Mouse (Mus musculus): ENCODE results near the gene Nrk. TPM values are rescaled to one million over a fixed set of nuclear protein-coding genes. Genes with fewer than 3 reads are reported as not detected.

Nrk gene
- 50.4 and 50.5 TPM in 2 replicates for polyA plus RNA-seq (2014; fragmentation: Nextera tagmentation; extraction: Ambion mirVana)

DNA sequence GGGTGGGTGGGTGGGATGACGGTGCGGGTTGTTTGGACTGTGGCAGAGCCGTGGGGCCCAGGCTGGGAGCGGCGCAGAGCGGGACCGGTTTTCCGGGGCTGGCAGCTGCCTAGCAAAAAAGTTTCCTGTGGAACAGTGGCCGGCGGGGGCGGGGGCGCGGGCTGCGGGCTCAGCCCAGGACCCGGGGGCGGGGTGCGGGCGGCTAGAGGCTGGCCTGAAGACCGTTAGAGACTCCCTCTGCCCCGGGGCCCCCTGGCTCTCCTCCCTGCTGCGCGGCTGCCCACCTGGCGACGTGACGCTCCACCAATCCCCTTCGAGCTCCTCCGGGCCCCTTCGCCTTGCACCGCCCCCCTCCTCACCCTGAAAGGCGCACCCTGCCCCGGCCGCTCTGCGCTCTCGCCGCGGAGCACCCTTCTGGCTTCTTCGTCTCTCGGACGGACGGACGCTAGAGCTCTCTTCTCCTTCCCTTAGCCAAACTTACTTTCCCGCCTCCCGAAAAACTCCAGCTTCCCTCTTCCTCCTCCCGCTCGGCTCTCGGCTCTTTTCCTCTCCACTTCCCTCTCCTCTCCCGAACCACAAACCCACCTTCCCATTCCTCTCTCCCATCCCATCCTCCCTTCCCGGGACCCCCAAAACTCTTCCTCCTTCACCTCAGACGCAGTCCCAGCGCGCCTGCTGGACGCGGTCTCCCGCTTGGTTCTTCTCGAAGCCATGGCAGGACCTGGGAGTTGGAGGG lies at the start of gene Nrk:
Gene Nrk (plus strand): TSS at position 390 of the 736 bp plus-strand sequence.
- Histone ChIP-seq H3K4me1 (ENCODE audit: control insufficient read depth, insufficient read depth, low read length) (no peaks in the 10 kb centered on the region), H3K4me2 (replicated peaks; ENCODE audit: low read depth, low read length) (peak within 1 kb of the TSS; percentile 52), H3K4me3 (ENCODE audit: low read depth, low read length) (peak within 1 kb of the TSS; percentile 42), H3K9ac (replicated peaks; ENCODE audit: low read depth, low read length) (peak within 1 kb of the TSS; percentile 38), H3K9me3 (ENCODE audit: control insufficient read depth, low read depth, low read length) (no peaks in the 10 kb centered on the region), H3K27me3 (ENCODE audit: control insufficient read depth, insufficient read depth, low read length) (no peaks in the 10 kb centered on the region), H3K36me3 (ENCODE audit: control insufficient read depth, insufficient read depth, low read length) (no peaks in the 10 kb centered on the region), H3K27ac (ENCODE audit: low read length) (0 out of 2 replicates have a peak within 1 kb of the TSS, but pooled peaks have one; percentile 39)
- peak; percentile 91 for ATAC-seq (ENCODE audit: insufficient number of reproducible peaks, insufficient read depth, low FRiP score, low read depth)
- 23% methylated on average over 23 of the region's 55 CpGs for WGBS

DNA sequence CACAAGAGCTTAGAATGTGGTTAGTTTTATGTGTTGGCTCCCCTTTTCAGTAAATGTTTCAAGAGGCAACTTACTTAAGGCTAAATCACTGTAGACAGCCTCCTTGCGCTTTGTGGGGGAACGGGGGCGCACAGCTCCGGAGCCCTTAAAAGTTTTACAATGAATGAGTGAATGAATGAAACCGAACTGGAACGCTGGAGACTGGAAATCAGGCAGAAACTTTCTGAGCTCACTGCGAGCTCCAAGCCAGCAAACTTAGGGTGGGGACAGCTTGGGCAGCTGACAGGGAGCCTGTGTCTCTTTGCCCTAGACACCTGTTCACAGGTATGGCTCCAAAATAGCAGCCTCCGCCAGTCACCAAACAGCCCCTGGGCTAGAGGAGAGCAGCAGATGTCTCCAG lies 864 bp upstream of the Nrk start:
- Histone ChIP-seq H3K9me3 (ENCODE audit: control insufficient read depth, low read depth, low read length) (no peaks in the 10 kb centered on the region), H3K27me3 (ENCODE audit: control insufficient read depth, insufficient read depth, low read length) (no peaks in the 10 kb centered on the region), H3K4me2 (replicated peaks; ENCODE audit: low read depth, low read length) (peak overlapping the region; percentile 52), H3K27ac (ENCODE audit: low read length) (no peak overlapping the region), H3K9ac (replicated peaks; ENCODE audit: low read depth, low read length) (no peak overlapping the region), H3K4me3 (ENCODE audit: low read depth, low read length) (peak overlapping the region; percentile 42), H3K36me3 (ENCODE audit: control insufficient read depth, insufficient read depth, low read length) (no peaks in the 10 kb centered on the region), H3K4me1 (ENCODE audit: control insufficient read depth, insufficient read depth, low read length) (no peaks in the 10 kb centered on the region)
- ATAC-seq (ENCODE audit: insufficient number of reproducible peaks, insufficient read depth, low FRiP score, low read depth), result no peak
- 30% methylated on average over 8 of the region's 8 CpGs for WGBS

DNA sequence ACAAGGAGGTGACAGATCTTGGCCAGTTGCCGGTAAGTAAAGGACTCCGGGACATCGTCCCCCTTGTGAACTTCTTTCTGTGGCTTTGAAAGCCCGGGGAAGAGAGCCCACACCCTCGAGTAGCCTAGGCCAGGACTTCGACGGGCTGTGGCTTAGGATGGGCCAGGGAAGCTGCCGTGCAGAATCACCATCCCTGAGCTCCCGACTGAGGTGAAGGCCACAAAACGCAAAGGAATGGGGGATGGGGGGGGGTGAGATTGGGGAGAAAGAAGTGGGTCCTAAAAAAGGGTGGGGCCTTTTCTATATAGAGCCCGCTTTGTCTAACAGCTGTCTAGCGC lies 516 bp downstream of the Nrk start:
- Histone ChIP-seq H3K4me3 (ENCODE audit: low read depth, low read length) (peak overlapping the region; percentile 42), H3K27me3 (ENCODE audit: control insufficient read depth, insufficient read depth, low read length) (no peaks in the 10 kb centered on the region), H3K27ac (ENCODE audit: low read length) (0 out of 2 replicates have a peak overlapping the region, but pooled peaks have one; percentile 39), H3K36me3 (ENCODE audit: control insufficient read depth, insufficient read depth, low read length) (no peaks in the 10 kb centered on the region), H3K4me2 (replicated peaks; ENCODE audit: low read depth, low read length) (peak overlapping the region; percentile 52), H3K9ac (replicated peaks; ENCODE audit: low read depth, low read length) (peak overlapping the region; percentile 38), H3K4me1 (ENCODE audit: control insufficient read depth, insufficient read depth, low read length) (no peaks in the 10 kb centered on the region), H3K9me3 (ENCODE audit: control insufficient read depth, low read depth, low read length) (no peaks in the 10 kb centered on the region)
- no peak for ATAC-seq (ENCODE audit: insufficient number of reproducible peaks, insufficient read depth, low FRiP score, low read depth)
- 26% methylated on average over 12 of the region's 12 CpGs for WGBS

- Histone ChIP-seq H3K4me3 (ENCODE audit: low read depth, low read length) (no peak overlapping the region), H3K36me3 (ENCODE audit: control insufficient read depth, insufficient read depth, low read length) (no peaks in the 10 kb centered on the region), H3K27me3 (ENCODE audit: control insufficient read depth, insufficient read depth, low read length) (no peaks in the 10 kb centered on the region), H3K4me1 (ENCODE audit: control insufficient read depth, insufficient read depth, low read length) (no peaks in the 10 kb centered on the region), H3K4me2 (replicated peaks; ENCODE audit: low read depth, low read length) (no peak overlapping the region), H3K9ac (replicated peaks; ENCODE audit: low read depth, low read length) (no peak overlapping the region), H3K27ac (ENCODE audit: low read length) (no peak overlapping the region), H3K9me3 (ENCODE audit: control insufficient read depth, low read depth, low read length) (no peaks in the 10 kb centered on the region)
- WGBS, result 63% methylated on average over 7 of the region's 7 CpGs
- no peak for ATAC-seq (ENCODE audit: insufficient number of reproducible peaks, insufficient read depth, low FRiP score, low read depth)
Observed at GRCm38 (mm10) chrX:138919030-138919429, 4.8 kb downstream of the Nrk start.

DNA sequence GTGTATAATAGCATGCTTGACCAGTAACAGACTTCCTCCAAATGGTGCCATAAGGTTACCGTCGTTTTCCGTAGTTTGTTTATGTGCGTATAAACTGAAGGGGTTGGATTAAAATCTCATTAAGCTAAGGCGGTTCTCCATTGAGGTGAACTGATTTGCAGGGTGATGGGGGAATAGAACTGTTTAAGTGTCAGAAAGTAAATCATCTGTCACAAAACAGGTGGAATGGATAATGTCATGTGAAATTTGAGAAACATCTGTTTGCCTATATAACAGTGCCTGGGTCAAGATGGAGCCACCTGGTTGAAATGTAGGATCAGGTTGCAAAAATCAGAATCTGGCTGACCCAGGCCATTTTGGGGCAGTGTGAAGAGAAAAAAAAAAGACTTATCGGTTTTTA lies 29.7 kb downstream of the Nrk start:
- no peak overlapping the region for H3K27ac ChIP-seq (ENCODE audit: low read length)
- no peaks in the 10 kb centered on the region for H3K27me3 ChIP-seq (ENCODE audit: control insufficient read depth, insufficient read depth, low read length)
- no peaks in the 10 kb centered on the region for H3K9me3 ChIP-seq (ENCODE audit: control insufficient read depth, low read depth, low read length)
- no peak overlapping the region for H3K9ac ChIP-seq (replicated peaks; ENCODE audit: low read depth, low read length)
- 59% methylated on average over 6 of the region's 6 CpGs for WGBS
- ATAC-seq (ENCODE audit: insufficient number of reproducible peaks, insufficient read depth, low FRiP score, low read depth), result no peak
- no peak overlapping the region for H3K4me2 ChIP-seq (replicated peaks; ENCODE audit: low read depth, low read length)
- no peaks in the 10 kb centered on the region for H3K4me1 ChIP-seq (ENCODE audit: control insufficient read depth, insufficient read depth, low read length)
- H3K4me3 ChIP-seq (ENCODE audit: low read depth, low read length), result no peak overlapping the region
- no peaks in the 10 kb centered on the region for H3K36me3 ChIP-seq (ENCODE audit: control insufficient read depth, insufficient read depth, low read length)

- ATAC-seq (ENCODE audit: insufficient number of reproducible peaks, insufficient read depth, low FRiP score, low read depth), result no peak
- WGBS, result 35% methylated on average over 3 of the region's 3 CpGs
- no peak overlapping the region for H3K4me2 ChIP-seq (replicated peaks; ENCODE audit: low read depth, low read length)
Observed at GRCm38 (mm10) chrX:138960713-138961112, 46.5 kb downstream of the Nrk start.

GRCm38 (mm10) chrX:138978501-138978900 lies 64.3 kb downstream of the Nrk start:
- H3K4me1 ChIP-seq (ENCODE audit: control insufficient read depth, insufficient read depth, low read length), result no peaks in the 10 kb centered on the region
- 49% methylated on average over 3 of the region's 3 CpGs for WGBS
- no peak for ATAC-seq (ENCODE audit: insufficient number of reproducible peaks, insufficient read depth, low FRiP score, low read depth)

More at GRCm38 (mm10) chrX:138960713-138961112, 46.5 kb downstream of the Nrk start:
- no peaks in the 10 kb centered on the region for H3K27me3 ChIP-seq (ENCODE audit: control insufficient read depth, insufficient read depth, low read length)
- H3K36me3 ChIP-seq (ENCODE audit: control insufficient read depth, insufficient read depth, low read length), result no peaks in the 10 kb centered on the region
- H3K9ac ChIP-seq (replicated peaks; ENCODE audit: low read depth, low read length), result no peak overlapping the region
- H3K4me1 ChIP-seq (ENCODE audit: control insufficient read depth, insufficient read depth, low read length), result no peaks in the 10 kb centered on the region
- H3K4me3 ChIP-seq (ENCODE audit: low read depth, low read length), result no peak overlapping the region
- H3K27ac ChIP-seq (ENCODE audit: low read length), result no peak overlapping the region
- H3K9me3 ChIP-seq (ENCODE audit: control insufficient read depth, low read depth, low read length), result no peaks in the 10 kb centered on the region

DNA sequence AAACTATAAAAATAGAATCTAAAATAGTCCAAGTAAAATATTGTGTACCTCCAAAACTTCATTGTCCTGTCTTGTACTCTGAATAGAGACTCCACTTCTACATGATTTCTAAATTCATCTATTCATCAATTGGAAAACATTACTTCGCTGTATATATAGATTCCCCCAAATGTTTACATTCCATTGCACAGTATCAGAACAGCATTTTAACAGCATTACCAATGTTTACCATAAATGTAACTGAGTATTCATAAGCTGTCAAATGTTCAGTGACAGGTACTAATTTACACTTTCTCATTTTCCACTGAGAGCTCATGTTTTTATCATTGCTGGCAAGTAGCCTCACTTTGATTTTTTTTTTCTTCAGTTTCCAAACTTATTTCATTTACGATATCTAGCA lies 65.0 kb downstream of the Nrk start:
- no peak overlapping the region for H3K9ac ChIP-seq (replicated peaks; ENCODE audit: low read depth, low read length)
- ATAC-seq (ENCODE audit: insufficient number of reproducible peaks, insufficient read depth, low FRiP score, low read depth), result no peak
- H3K27me3 ChIP-seq (ENCODE audit: control insufficient read depth, insufficient read depth, low read length), result no peaks in the 10 kb centered on the region
- H3K4me3 ChIP-seq (ENCODE audit: low read depth, low read length), result no peak overlapping the region
- H3K27ac ChIP-seq (ENCODE audit: low read length), result no peak overlapping the region
- 65% methylated on average over 2 of the region's 2 CpGs for WGBS
- no peaks in the 10 kb centered on the region for H3K4me1 ChIP-seq (ENCODE audit: control insufficient read depth, insufficient read depth, low read length)
- no peak overlapping the region for H3K4me2 ChIP-seq (replicated peaks; ENCODE audit: low read depth, low read length)
- no peaks in the 10 kb centered on the region for H3K9me3 ChIP-seq (ENCODE audit: control insufficient read depth, low read depth, low read length)
- H3K36me3 ChIP-seq (ENCODE audit: control insufficient read depth, insufficient read depth, low read length), result no peaks in the 10 kb centered on the region

More at GRCm38 (mm10) chrX:138978501-138978900, 64.3 kb downstream of the Nrk start:
- no peaks in the 10 kb centered on the region for H3K9me3 ChIP-seq (ENCODE audit: control insufficient read depth, low read depth, low read length)
- H3K4me2 ChIP-seq (replicated peaks; ENCODE audit: low read depth, low read length), result no peak overlapping the region
- no peak overlapping the region for H3K9ac ChIP-seq (replicated peaks; ENCODE audit: low read depth, low read length)
- no peaks in the 10 kb centered on the region for H3K27me3 ChIP-seq (ENCODE audit: control insufficient read depth, insufficient read depth, low read length)
- no peaks in the 10 kb centered on the region for H3K36me3 ChIP-seq (ENCODE audit: control insufficient read depth, insufficient read depth, low read length)
- H3K27ac ChIP-seq (ENCODE audit: low read length), result no peak overlapping the region
- no peak overlapping the region for H3K4me3 ChIP-seq (ENCODE audit: low read depth, low read length)

DNA sequence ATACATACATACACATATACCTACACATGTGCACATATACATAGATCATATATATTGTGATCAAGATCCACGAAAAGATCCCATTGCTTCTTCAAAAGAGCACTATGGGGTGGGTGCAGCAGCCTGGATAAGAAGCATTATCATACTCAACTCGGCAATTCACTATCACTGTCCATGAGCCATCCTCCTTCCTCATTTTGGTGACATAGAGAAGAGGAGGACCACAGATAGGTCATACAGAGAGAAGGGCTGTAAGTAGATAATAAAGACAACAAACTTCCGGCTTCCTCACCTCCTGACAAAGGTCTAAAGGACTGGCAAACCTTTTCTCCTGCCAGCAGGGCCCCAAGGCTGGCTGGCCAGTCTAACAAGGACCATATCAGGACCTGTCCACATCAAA lies 100.3 kb downstream of the Nrk start:
- ATAC-seq (ENCODE audit: insufficient number of reproducible peaks, insufficient read depth, low FRiP score, low read depth), result no peak
- Histone ChIP-seq H3K27me3 (ENCODE audit: control insufficient read depth, insufficient read depth, low read length) (no peaks in the 10 kb centered on the region), H3K9me3 (ENCODE audit: control insufficient read depth, low read depth, low read length) (no peaks in the 10 kb centered on the region), H3K4me3 (ENCODE audit: low read depth, low read length) (no peak overlapping the region), H3K4me2 (replicated peaks; ENCODE audit: low read depth, low read length) (no peak overlapping the region), H3K9ac (replicated peaks; ENCODE audit: low read depth, low read length) (no peak overlapping the region), H3K27ac (ENCODE audit: low read length) (no peak overlapping the region), H3K4me1 (ENCODE audit: control insufficient read depth, insufficient read depth, low read length) (no peaks in the 10 kb centered on the region), H3K36me3 (ENCODE audit: control insufficient read depth, insufficient read depth, low read length) (no peaks in the 10 kb centered on the region)
- 62% methylated on average over 3 of the region's 3 CpGs for WGBS
